ENCODE assay signal across 21 mouse cellular contexts in the genomic region with DNA sequence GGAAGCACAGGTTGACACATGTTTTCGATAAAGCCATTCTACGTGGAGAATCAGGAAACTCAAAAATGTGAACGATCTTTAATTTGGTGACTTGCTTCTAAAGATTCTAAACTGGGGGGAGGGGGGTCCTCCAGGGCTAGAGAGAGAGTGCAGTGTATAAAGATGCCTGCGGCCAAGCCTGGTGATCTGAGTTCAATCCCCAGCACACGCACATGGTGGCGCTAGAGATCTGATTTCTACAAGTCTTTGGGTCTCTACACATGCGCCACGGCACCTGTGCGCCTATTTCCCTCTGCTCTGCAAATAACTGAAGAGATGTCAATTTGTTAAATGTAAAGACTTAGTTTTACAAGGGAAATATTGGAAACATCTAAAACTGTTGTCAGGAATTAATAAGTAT.
DNase-seq lines count a peak whose midpoint lies in the region; ATAC-seq and TF ChIP-seq lines count a peak whose summit lies in the region.
"Had no signal": no experiment of that assay in that cellular context is flagged by ENCODE, and none has a peak within 500 bp of the region (broad histone marks: within the 10 kb centered on the region; RNA-seq: fewer than 3 reads in every experiment).

No protein-coding gene starts in this region.

- H3K27ac ChIP-seq in liver, adult 2 months (replicated peaks; ENCODE audit: insufficient read depth, low read depth, low read length): no peak overlapping the region
- no peak overlapping the region for H3K27ac ChIP-seq in liver, embryonic 11.5 days (ENCODE audit: low read depth, low read length)
- no peak overlapping the region for H3K27ac ChIP-seq in CH12.LX (ENCODE audit: insufficient read depth, low read depth)
- H3K27ac ChIP-seq in MEL (ENCODE audit: control insufficient read depth, low read depth, low read length): no peak overlapping the region
- H3K27ac ChIP-seq in embryonic facial prominence, embryonic 10.5 days (replicated peaks): no peak overlapping the region
- H3K27ac ChIP-seq: embryonic facial prominence, embryonic 13.5 days; limb, embryonic 13.5 days had no signal

- WGBS in liver, adult 2 months: 61% methylated on average over 9 of the region's 9 CpGs
- 55% methylated on average over 9 of the region's 9 CpGs for WGBS in liver, embryonic 11.5 days
- whole genome bisulfite sequencing in embryonic facial prominence, embryonic 10.5 days: 61% methylated on average over 9 of the region's 9 CpGs

- TF ChIP-seq EP300 in CH12.LX (IDR thresholded peaks at IDR 0.05; ENCODE audit: low read length) (no peak), MEL (IDR thresholded peaks at IDR 0.05; ENCODE audit: low read depth in 1 of 2, low read length in 2 of 2) (no peak)

- DNase-seq in liver, adult 2 months (ENCODE audit: extremely low read depth, low read depth, low spot score): no peak
- DNase-seq in liver, embryonic 11.5 days (ENCODE audit: low spot score): no peak
- DNase-seq in CH12.LX (ENCODE audit: extremely low read depth) (no peak), MEL (ENCODE audit: low read depth, low spot score) (peak; percentile 39)
- DNase-seq in embryonic facial prominence, embryonic 10.5 days (ENCODE audit: low spot score): no peak
- no peak for DNase-seq in heart, postnatal 14 days
- DNase-seq in right cerebral cortex, adult 18-20 months: no peak
- DNase-seq: adrenal gland, postnatal 10 days; cerebellum, adult 11-12 months; cerebellum, postnatal 36 days; forebrain, postnatal 0 days; gastrocnemius, adult 2 months; heart, adult 11 months; lung, adult 18-20 months; lung, postnatal 4 days; midbrain, embryonic 14.5 days; thymus, postnatal 14 days had no signal

- H3K27me3 ChIP-seq in liver, adult 2 months (ENCODE audit: control insufficient read depth, insufficient read depth, low read length): no peaks in the 10 kb centered on the region
- H3K27me3 ChIP-seq in liver, embryonic 11.5 days (replicated peaks; ENCODE audit: control insufficient read depth, insufficient read depth, low read length): no peaks in the 10 kb centered on the region
- H3K27me3 ChIP-seq in CH12.LX (replicated peaks) (no peaks in the 10 kb centered on the region), MEL (ENCODE audit: control insufficient read depth in 1 of 2, insufficient read depth in 2 of 2, low read length in 2 of 2) (no peaks in the 10 kb centered on the region)
- H3K27me3 ChIP-seq in embryonic facial prominence, embryonic 10.5 days (replicated peaks; ENCODE audit: low read depth, poor library complexity, severe bottlenecking): no peaks in the 10 kb centered on the region
- H3K27me3 ChIP-seq: embryonic facial prominence, embryonic 13.5 days; limb, embryonic 13.5 days had no signal

- H3K4me3 ChIP-seq in liver, adult 2 months (ENCODE audit: insufficient read depth, low read depth, low read length): no peak overlapping the region
- no peak overlapping the region for H3K4me3 ChIP-seq in liver, embryonic 11.5 days (ENCODE audit: low read depth, low read length)
- H3K4me3 ChIP-seq in CH12.LX (replicated peaks in 1 of 3; ENCODE audit: low read depth in 2 of 3, low read length in 2 of 3, poor library complexity in 1 of 3) (no peak overlapping the region), MEL (ENCODE audit: control insufficient read depth in 1 of 2, insufficient read depth in 1 of 2, low read depth in 2 of 2, low read length in 2 of 2) (no peak overlapping the region)
- no peak overlapping the region for H3K4me3 ChIP-seq in embryonic facial prominence, embryonic 10.5 days
- H3K4me3 ChIP-seq: embryonic facial prominence, embryonic 13.5 days; gastrocnemius, adult 2 months; limb, embryonic 13.5 days had no signal

- dilution Hi-C loops in CH12.LX (cut with MboI; ENCODE audit: extremely low pct_ligation_motif_present, extremely low pct_unique_long_range_greater_than_20kb, low sequenced_read_pairs): no loop called here

- no peak overlapping the region for H3K9ac ChIP-seq in liver, adult 2 months (ENCODE audit: low read depth, low read length)
- H3K9ac ChIP-seq in liver, embryonic 11.5 days (ENCODE audit: low read depth, low read length): no peak overlapping the region
- no peak overlapping the region for H3K9ac ChIP-seq in CH12.LX (ENCODE audit: insufficient read depth, low read depth)
- H3K9ac ChIP-seq in MEL (ENCODE audit: control insufficient read depth, low read depth, low read length, poor library complexity, severe bottlenecking): no peak overlapping the region
- H3K9ac ChIP-seq: embryonic facial prominence, embryonic 13.5 days; forebrain, postnatal 0 days; limb, embryonic 13.5 days had no signal

- in situ Hi-C loops in CH12.LX (cut with MboI; ENCODE audit: low pct_ligation_motif_present, low pct_unique_long_range_greater_than_20kb, low sequenced_read_pairs): no loop called here

- H3K9me3 ChIP-seq in liver, embryonic 11.5 days (ENCODE audit: control insufficient read depth, low read length): no peaks in the 10 kb centered on the region; the same call in 1 of the 2 replicates
- H3K9me3 ChIP-seq in CH12.LX (replicated peaks; ENCODE audit: low read length) (no peaks in the 10 kb centered on the region), MEL (replicated peaks; ENCODE audit: insufficient read depth, low read length) (no peaks in the 10 kb centered on the region)
- no peaks in the 10 kb centered on the region for H3K9me3 ChIP-seq in embryonic facial prominence, embryonic 10.5 days
- H3K9me3 ChIP-seq: limb, embryonic 13.5 days had no signal

- peak; percentile 17; the same call in 1 of the 2 replicates for TF ChIP-seq CTCF in liver, adult 2 months (IDR thresholded peaks at IDR 0.05; ENCODE audit: low read depth, low read length)
- TF ChIP-seq CTCF in CH12.LX (conservative IDR thresholded peaks at IDR 0.05 in 1 of 2, IDR thresholded peaks at IDR 0.05 in 1 of 2; ENCODE audit: low read depth in 2 of 2, low read length in 2 of 2) (peak; percentile 12 to 56; a peak in 2 of 4 replicates), MEL (IDR thresholded peaks at IDR 0.05 in 2 of 3, conservative IDR thresholded peaks at IDR 0.05 in 1 of 3; ENCODE audit: control insufficient read depth in 1 of 3, insufficient read depth in 1 of 3, low read depth in 2 of 3, low read length in 3 of 3, poor library complexity in 1 of 3, severe bottlenecking in 1 of 3) (peak in 2 of 3 experiments; percentile 44 to 49; a peak in 5 of 6 replicates)

- no peak overlapping the region for H3K4me2 ChIP-seq in liver, embryonic 11.5 days
- no peak overlapping the region for H3K4me2 ChIP-seq in CH12.LX (ENCODE audit: insufficient read depth, low read depth, poor library complexity, severe bottlenecking)
- H3K4me2 ChIP-seq: embryonic facial prominence, embryonic 13.5 days; limb, embryonic 13.5 days had no signal

- no peak for ATAC-seq in liver, embryonic 11.5 days (replicated peaks; ENCODE audit: low FRiP score)
- ATAC-seq in granulocyte monocyte progenitor cell, adult 5-6 weeks (replicated peaks; ENCODE audit: poor library complexity, severe bottlenecking): 0 out of 2 replicates have a peak, but pooled peaks have one; percentile 40
- ATAC-seq: forebrain, postnatal 0 days; intestine, embryonic 16.5 days had no signal

- no peak for TF ChIP-seq POLR2A in liver, adult 2 months (IDR thresholded peaks at IDR 0.05; ENCODE audit: extremely low read depth, insufficient read depth, low read length)
- TF ChIP-seq POLR2A in CH12.LX (IDR thresholded peaks at IDR 0.05; ENCODE audit: low read depth, low read length) (no peak), MEL (IDR thresholded peaks at IDR 0.05; ENCODE audit: control insufficient read depth in 1 of 2, insufficient read depth in 1 of 2, low read depth in 1 of 2, low read length in 2 of 2, poor library complexity in 1 of 2) (no peak)

- peak; percentile 29 for TF ChIP-seq RAD21 in CH12.LX (IDR thresholded peaks at IDR 0.05; ENCODE audit: low read depth, low read length)
- peak; percentile 24 for TF ChIP-seq RAD21 in MEL (IDR thresholded peaks at IDR 0.05; ENCODE audit: low read depth, low read length)

- H3K36me3 ChIP-seq in liver, adult 2 months (ENCODE audit: control insufficient read depth, insufficient read depth, low read length): no peaks in the 10 kb centered on the region
- H3K36me3 ChIP-seq in liver, embryonic 11.5 days (ENCODE audit: control insufficient read depth, insufficient read depth, low read length): no peaks in the 10 kb centered on the region
- H3K36me3 ChIP-seq in CH12.LX (replicated peaks in 1 of 2; ENCODE audit: control insufficient read depth in 1 of 2, insufficient read depth in 1 of 2, low read length in 1 of 2): no peaks in the 10 kb centered on the region
- H3K36me3 ChIP-seq in MEL (ENCODE audit: control insufficient read depth in 1 of 2, insufficient read depth in 2 of 2, low read length in 2 of 2): peaks cover 0 to 14% of the 10 kb centered on the region in 2 experiments; a peak in 2 of 4 replicates
- no peaks in the 10 kb centered on the region for H3K36me3 ChIP-seq in embryonic facial prominence, embryonic 10.5 days (replicated peaks)
- H3K36me3 ChIP-seq: embryonic facial prominence, embryonic 13.5 days; limb, embryonic 13.5 days had no signal

- H3K4me1 ChIP-seq in liver, adult 2 months (ENCODE audit: control insufficient read depth, insufficient read depth, low read length): no peaks in the 10 kb centered on the region
- no peaks in the 10 kb centered on the region for H3K4me1 ChIP-seq in liver, embryonic 11.5 days (replicated peaks; ENCODE audit: control insufficient read depth, insufficient read depth, low read length)
- no peaks in the 10 kb centered on the region; a peak in 1 of 4 replicates for H3K4me1 ChIP-seq in CH12.LX (ENCODE audit: control insufficient read depth in 1 of 2, insufficient read depth in 2 of 2)
- peaks cover 10 to 14% of the 10 kb centered on the region in 2 experiments; a peak in 3 of 4 replicates for H3K4me1 ChIP-seq in MEL (ENCODE audit: control insufficient read depth in 1 of 2, insufficient read depth in 2 of 2, low read length in 2 of 2)
- H3K4me1 ChIP-seq in embryonic facial prominence, embryonic 10.5 days: no peaks in the 10 kb centered on the region
- H3K4me1 ChIP-seq: embryonic facial prominence, embryonic 13.5 days; limb, embryonic 13.5 days had no signal

- intact Hi-C loops in heart, postnatal 14 days (cut with DNase I): no loop called here

- no peaks in the 10 kb centered on the region for H3K79me2 ChIP-seq in liver, adult 2 months (ENCODE audit: control insufficient read depth, insufficient read depth, low read length)
- no peaks in the 10 kb centered on the region for H3K79me2 ChIP-seq in CH12.LX (replicated peaks; ENCODE audit: control insufficient read depth, extremely low read depth, insufficient read depth, poor library complexity, severe bottlenecking)
- H3K79me2 ChIP-seq in MEL (ENCODE audit: control insufficient read depth, insufficient read depth, low read length, poor library complexity): no peaks in the 10 kb centered on the region

TF ChIP-seq in CH12.LX, 34 proteins besides CTCF, POLR2A, EP300 and RAD21:
- TF ChIP-seq SMC3 (IDR thresholded peaks at IDR 0.05; ENCODE audit: low read depth, low read length) (peak; percentile 22), USF2 (conservative IDR thresholded peaks at IDR 0.05; ENCODE audit: low read depth, low read length) (no peak)

TF ChIP-seq in MEL, 35 proteins besides CTCF, POLR2A, EP300 and RAD21:
- TF ChIP-seq SMC3 (IDR thresholded peaks at IDR 0.05; ENCODE audit: low read depth, low read length) (peak; percentile 33), ZC3H11A (IDR thresholded peaks at IDR 0.05; ENCODE audit: low read depth, low read length) (no peak), CHD1 (IDR thresholded peaks at IDR 0.05; ENCODE audit: low read depth, low read length) (no peak)
